Mouse (Mus musculus) stomach, embryonic 14.5 days (tissue): Measurements from ENCODE around the gene Fkbp15. TPM values are rescaled to one million over a fixed set of nuclear protein-coding genes. Genes with fewer than 3 reads are reported as not detected.

ENCODE experiments used
- ATAC-seq: fragments of 200-750 bp; cut with Nextera tagmentation; 2 replicates; pipeline ENCODE4 v1.8.0; 2017; ENCODE audit warnings: low read depth, moderate TSS enrichment; ENCODE audit not compliant: insufficient number of reproducible peaks, insufficient read depth, low FRiP score
- H3K27ac ChIP-seq: fragments of 300-500 bp; sonication (generic); 2 replicates; pipeline ENCODE4 v1.5.1; 2014; ENCODE audit warnings: mild to moderate bottlenecking, low read length, moderate library complexity, mixed read lengths
- H3K27me3 ChIP-seq: fragments of 300-500 bp; sonication (generic); 2 replicates; pipeline ENCODE4 v1.6.1; 2014; ENCODE audit warnings: low read length, control low read depth, mixed read lengths; ENCODE audit not compliant: control insufficient read depth, insufficient read depth
- H3K36me3 ChIP-seq: fragments of 300-500 bp; sonication (generic); 2 replicates; pipeline ENCODE4 v1.6.1; 2014; ENCODE audit warnings: mild to moderate bottlenecking, control low read depth, low read length, moderate library complexity, mixed read lengths; ENCODE audit not compliant: control insufficient read depth, insufficient read depth
- H3K4me1 ChIP-seq: fragments of 300-500 bp; sonication (generic); 2 replicates; pipeline ENCODE4 v1.6.1; 2014; ENCODE audit warnings: low read length, control low read depth, mixed read lengths; ENCODE audit not compliant: control insufficient read depth, insufficient read depth
- H3K4me2 ChIP-seq: fragments of 300-500 bp; sonication (generic); replicated peaks from 2 replicates; pipeline ENCODE4 v1.6.1; 2014; ENCODE audit warnings: low read depth, low read length, control low read depth
- H3K4me3 ChIP-seq: fragments of 300-500 bp; sonication (generic); 2 replicates; pipeline ENCODE4 v1.5.1; 2014; ENCODE audit warnings: low read depth, low read length, control low read depth
- H3K9ac ChIP-seq: fragments of 300-500 bp; sonication (generic); replicated peaks from 2 replicates; pipeline ENCODE4 v1.6.1; 2014; ENCODE audit warnings: low read depth, mild to moderate bottlenecking, control low read depth, low read length, moderate library complexity, mixed read lengths
- H3K9me3 ChIP-seq: fragments of 300-500 bp; sonication (generic); 2 replicates; pipeline ENCODE4 v1.6.1; 2016; ENCODE audit warnings: low read depth, low read length, control low read depth; ENCODE audit not compliant: control insufficient read depth
- WGBS: fragments of 180-500 bp; shearing (Covaris S2); extraction: QIAGEN DNeasy Blood & Tissue Kit; methylation state at CpG from one replicate; pipeline ENCODE4 v1.1.7; 2014; 5-methylcytosine and 5-hydroxymethylcytosine counted together
- polyA plus RNA-seq: library from polyadenylated mRNA; unstranded; fragments of >200 nt; fragmentation: Nextera tagmentation; extraction: Ambion mirVana; gene quantifications from 2 replicates; pipeline ENCODE4 v1.2.1, GENCODE M21; 2014

Fkbp15 gene
- polyA plus RNA-seq, 1 experiment from 2014 or later, result 28.6 TPM

DNA sequence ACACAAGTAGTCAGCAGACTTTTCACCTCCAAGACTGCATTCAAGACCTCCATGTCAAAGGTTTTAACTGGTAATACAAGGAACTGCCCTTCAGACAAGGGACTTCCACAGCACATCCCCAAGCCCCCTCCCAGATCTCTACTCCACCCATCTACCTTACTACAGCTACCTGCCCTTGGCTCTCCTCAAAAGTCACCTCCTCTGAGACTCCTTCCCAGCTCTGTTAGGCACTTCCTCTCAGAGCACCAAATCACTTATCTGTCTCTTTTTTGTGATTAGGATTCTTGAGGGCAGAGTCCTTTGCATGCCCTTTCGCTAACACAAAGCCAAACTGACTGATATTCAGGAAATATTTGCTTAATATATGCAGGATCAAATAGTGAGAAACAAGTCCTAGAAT, 54.0 kb downstream of the Fkbp15 start:
- no peaks in the 10 kb centered on the region for H3K4me1 ChIP-seq
- H3K9me3 ChIP-seq, result no peaks in the 10 kb centered on the region
- ATAC-seq, result no peak
- no peak overlapping the region for H3K4me2 ChIP-seq
- no peak overlapping the region for H3K4me3 ChIP-seq
- H3K27ac ChIP-seq, result no peak overlapping the region
- peaks cover 33% of the 10 kb centered on the region for H3K36me3 ChIP-seq
- WGBS, result 88% methylated on average over 1 of the region's 1 CpGs
- H3K27me3 ChIP-seq, result no peaks in the 10 kb centered on the region
- H3K9ac ChIP-seq, result no peak overlapping the region

DNA sequence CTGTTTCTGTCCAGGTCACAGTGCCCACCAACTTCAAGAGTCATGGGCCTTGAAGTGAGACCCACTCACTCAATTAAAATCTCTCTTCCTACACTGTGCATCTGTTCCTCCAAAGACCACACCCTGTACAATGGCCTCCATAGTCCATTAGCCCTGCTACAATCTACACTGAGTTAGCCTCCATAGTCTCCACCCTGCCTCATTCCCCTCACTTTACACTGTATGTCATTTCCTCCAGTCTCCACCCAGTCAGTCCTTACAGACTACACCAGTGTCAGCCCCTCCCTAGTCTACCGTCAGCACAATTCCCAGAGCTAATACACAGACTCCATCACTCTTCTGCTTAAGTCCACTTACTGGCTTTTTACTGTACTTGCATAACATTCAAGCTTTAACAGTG, 57.1 kb downstream of the Fkbp15 start:
- peak; percentile 33; the same call in 1 of the 2 replicates for ATAC-seq
- Histone ChIP-seq H3K9ac (no peak overlapping the region), H3K27me3 (no peaks in the 10 kb centered on the region), H3K4me1 (no peaks in the 10 kb centered on the region), H3K36me3 (peaks cover 41% of the 10 kb centered on the region), H3K9me3 (no peaks in the 10 kb centered on the region), H3K27ac (no peak overlapping the region), H3K4me3 (no peak overlapping the region), H3K4me2 (no peak overlapping the region)
- WGBS, result 77% methylated on average over 1 of the region's 1 CpGs

DNA sequence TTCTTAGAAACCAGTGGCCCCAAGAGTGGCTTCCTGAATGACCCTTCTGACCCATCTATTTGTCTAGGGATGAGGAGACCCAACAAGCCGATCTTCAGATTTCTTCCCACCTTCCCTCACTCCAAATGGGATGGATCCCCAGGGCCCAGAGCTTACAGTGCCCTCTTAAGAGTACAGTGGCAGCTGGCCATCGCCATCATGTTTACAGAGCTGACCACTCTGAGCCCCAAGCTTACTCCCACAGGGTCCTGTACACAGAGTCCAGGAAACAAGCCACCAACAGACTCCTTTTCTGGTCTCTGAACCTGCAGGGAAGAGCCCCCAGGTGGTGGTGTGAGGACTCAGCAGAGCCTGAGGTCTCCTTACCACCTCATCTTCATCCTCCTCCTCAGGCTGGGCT, 57.6 kb downstream of the Fkbp15 start:
- Histone ChIP-seq H3K27ac (no peak overlapping the region), H3K36me3 (peaks cover 42% of the 10 kb centered on the region), H3K9ac (no peak overlapping the region), H3K4me3 (no peak overlapping the region), H3K4me2 (no peak overlapping the region), H3K9me3 (no peaks in the 10 kb centered on the region), H3K27me3 (no peaks in the 10 kb centered on the region), H3K4me1 (no peaks in the 10 kb centered on the region)
- 53% methylated on average over 2 of the region's 2 CpGs for WGBS
- ATAC-seq, result no peak

DNA sequence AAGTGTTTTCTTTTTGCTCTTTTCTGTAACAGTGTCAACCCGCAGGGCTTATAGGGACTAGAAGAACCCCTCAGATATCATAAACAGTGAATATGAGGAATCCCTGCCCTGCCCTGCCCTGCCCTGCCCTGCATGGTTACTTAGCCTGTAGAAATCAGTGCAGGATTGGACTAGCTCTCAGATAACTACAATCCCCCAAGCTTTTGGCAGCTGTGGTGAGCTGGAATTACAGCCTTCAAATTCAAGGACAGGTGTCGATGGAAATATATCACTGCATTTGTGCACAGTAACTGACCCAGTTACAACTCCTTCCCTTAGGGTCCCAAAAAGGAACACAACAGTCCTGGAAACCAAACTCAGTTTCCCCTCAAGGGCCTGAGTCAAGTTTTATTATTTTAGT, 60.3 kb downstream of the Fkbp15 start:
- H3K36me3 ChIP-seq, result peaks cover 46% of the 10 kb centered on the region
- no peak for ATAC-seq
- H3K27ac ChIP-seq, result no peak overlapping the region
- no peaks in the 10 kb centered on the region for H3K4me1 ChIP-seq
- no peak overlapping the region for H3K4me3 ChIP-seq
- H3K27me3 ChIP-seq, result no peaks in the 10 kb centered on the region
- no peaks in the 10 kb centered on the region for H3K9me3 ChIP-seq
- 84% methylated on average over 2 of the region's 2 CpGs for WGBS
- no peak overlapping the region for H3K9ac ChIP-seq
- H3K4me2 ChIP-seq, result no peak overlapping the region

DNA sequence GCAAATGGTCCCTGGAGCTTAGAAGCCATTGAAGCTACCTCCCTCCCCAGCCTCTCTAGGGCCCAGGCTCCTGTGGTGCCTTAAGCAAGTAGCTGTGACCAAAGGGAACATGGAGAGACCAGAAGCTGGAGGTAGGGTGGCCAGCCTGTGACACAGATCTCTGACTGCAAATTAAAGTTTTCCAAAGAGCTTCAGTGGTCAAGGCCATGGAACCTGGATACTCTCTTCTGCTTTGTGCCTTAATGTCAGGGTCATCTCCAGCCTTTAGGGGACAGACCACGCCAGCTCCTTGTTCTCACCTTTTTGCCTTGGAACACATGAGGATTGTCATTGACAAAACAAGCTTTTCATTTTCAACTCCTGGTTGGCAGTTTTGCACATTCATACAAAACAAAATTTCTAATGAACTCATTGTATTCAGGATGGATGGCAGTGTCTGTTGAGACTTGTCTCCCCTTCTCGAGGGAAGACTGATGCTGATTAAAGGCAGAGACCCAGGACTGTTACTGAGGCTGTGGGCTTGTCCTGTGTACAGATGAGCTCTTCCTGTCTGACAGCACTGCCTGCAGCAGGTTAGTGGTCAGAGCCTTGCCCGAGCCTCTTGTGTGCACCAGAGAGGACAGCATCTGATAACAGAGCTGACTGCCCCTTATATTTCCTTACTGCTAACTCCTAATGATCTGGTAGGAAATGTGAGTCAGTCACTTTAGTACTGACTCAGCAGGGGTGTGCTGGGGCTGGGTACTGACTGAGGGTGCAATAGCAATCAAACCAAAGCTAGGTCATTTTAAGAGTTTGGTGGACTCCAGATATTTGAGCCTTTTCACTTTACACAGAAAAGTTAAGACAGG, 62.8 kb downstream of the Fkbp15 start:
- WGBS, result 83% methylated on average over 3 of the region's 3 CpGs
- no peak for ATAC-seq
- H3K36me3 ChIP-seq, result peaks cover 32% of the 10 kb centered on the region

DNA sequence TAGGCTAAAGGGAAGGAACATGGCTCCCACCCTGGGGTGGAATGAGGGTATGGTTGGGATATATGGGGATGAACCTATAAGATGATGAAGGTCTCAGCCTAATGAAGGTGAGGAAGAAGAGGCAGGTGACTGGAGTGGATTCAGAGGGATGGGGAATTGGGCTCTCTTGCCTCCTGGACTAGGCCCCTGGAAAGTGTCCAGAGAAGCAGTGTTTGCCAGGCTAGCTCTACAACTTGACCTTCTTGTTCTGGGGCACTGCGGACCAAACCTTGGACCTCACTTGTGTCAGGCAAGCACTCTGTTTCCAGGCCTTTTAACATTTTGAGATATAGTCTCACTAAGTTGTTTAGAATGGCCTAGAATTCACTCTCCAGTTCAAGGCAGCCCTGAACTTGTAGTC, 65.6 kb downstream of the Fkbp15 start:
- no peak overlapping the region for H3K4me2 ChIP-seq
- no peak overlapping the region for H3K27ac ChIP-seq
- WGBS, result 95% methylated on average over 1 of the region's 1 CpGs
- H3K4me3 ChIP-seq, result no peak overlapping the region
- no peaks in the 10 kb centered on the region for H3K27me3 ChIP-seq
- H3K4me1 ChIP-seq, result no peaks in the 10 kb centered on the region
- H3K9ac ChIP-seq, result no peak overlapping the region
- H3K36me3 ChIP-seq, result peaks cover 26% of the 10 kb centered on the region
- no peak for ATAC-seq
- H3K9me3 ChIP-seq, result no peaks in the 10 kb centered on the region

More for the DNA sequence above, 62.8 kb downstream of the Fkbp15 start:
- Histone ChIP-seq H3K27me3 (no peaks in the 10 kb centered on the region), H3K4me3 (no peak overlapping the region), H3K9ac (no peak overlapping the region), H3K4me1 (no peaks in the 10 kb centered on the region), H3K27ac (no peak overlapping the region), H3K9me3 (no peaks in the 10 kb centered on the region), H3K4me2 (no peak overlapping the region)

DNA sequence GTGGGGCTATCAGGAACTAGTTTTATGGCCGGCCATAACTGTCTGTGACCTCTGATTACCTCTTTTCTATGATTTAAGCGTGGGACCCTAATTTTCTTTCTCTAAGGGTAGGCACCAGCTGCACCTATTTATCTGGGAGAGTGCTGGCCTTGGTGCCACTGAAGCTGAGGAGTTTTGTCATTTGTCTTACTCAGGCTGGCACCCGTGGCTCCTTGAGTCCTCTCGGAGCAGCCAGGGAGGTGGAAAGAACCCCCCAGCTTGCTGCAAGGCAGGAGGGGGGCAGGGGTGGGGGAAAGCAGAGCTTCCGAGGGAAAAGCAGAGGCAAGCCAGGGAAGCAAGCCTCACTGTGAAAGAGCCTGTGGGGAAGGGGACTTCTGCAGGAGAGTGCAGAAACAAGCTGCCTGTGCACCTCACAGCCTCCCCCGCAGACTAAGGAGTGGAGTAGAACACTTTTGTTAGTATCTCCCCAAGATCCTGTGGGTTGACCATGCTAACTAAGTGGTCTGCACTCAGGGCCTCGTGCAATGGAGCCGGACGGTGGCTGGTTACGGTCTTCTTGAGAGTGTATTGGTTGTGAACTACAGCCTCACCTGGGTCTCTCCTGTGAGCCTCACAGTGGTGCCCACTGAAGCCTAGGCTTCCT, 67.0 kb downstream of the Fkbp15 start:
- H3K4me3 ChIP-seq, result no peak overlapping the region
- no peak for ATAC-seq
- H3K27me3 ChIP-seq, result no peaks in the 10 kb centered on the region
- no peak overlapping the region for H3K27ac ChIP-seq
- H3K4me1 ChIP-seq, result no peaks in the 10 kb centered on the region
- H3K36me3 ChIP-seq, result peaks cover 13% of the 10 kb centered on the region
- H3K9me3 ChIP-seq, result no peaks in the 10 kb centered on the region
- H3K9ac ChIP-seq, result no peak overlapping the region
- no peak overlapping the region for H3K4me2 ChIP-seq
- 58% methylated on average over 10 of the region's 10 CpGs for WGBS

DNA sequence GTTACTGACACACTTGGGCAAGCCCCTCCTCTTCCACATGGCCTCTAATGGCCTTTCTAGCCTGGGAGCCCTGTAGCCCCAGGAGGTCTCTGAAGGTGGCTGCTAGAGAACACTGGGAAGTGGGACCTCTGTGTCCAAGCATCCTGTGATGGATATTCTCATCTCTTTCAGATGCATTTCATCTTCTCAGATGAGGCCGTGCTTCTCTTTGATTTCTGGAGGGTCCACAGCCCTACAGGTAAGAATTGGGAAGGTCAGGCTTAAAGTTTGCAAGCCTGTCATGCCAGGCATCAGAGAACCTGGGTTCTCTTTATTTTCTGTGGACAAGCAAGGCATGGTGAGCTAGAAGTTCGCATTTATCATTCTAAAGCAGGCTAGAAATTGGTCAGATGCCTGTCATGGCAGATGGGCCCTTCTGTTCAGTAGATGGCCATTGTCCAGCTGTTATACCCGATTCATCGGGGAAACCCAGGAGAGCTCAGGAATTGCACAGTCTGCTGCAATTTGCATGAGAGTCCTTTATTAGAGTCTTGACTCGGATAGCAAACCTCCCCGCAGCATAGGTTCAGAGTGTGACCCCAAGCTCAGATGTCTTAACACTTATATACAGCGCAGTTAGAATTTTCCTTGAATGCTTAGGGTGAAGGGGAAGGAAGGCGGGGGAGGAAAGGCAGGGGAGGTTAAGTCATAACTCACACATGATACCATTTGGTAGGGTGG, 67.7 kb downstream of the Fkbp15 start:
- peaks cover 2% of the 10 kb centered on the region; the same call in 1 of the 2 replicates for H3K4me1 ChIP-seq
- H3K27ac ChIP-seq, result no peak overlapping the region
- H3K9me3 ChIP-seq, result no peaks in the 10 kb centered on the region
- WGBS, result 73% methylated on average over 8 of the region's 8 CpGs
- H3K27me3 ChIP-seq, result no peaks in the 10 kb centered on the region
- ATAC-seq, result no peak
- no peak overlapping the region for H3K4me3 ChIP-seq
- peaks cover 9% of the 10 kb centered on the region for H3K36me3 ChIP-seq
- H3K4me2 ChIP-seq, result no peak overlapping the region
- no peak overlapping the region for H3K9ac ChIP-seq
